Mouse (Mus musculus): Measurements from ENCODE around the gene Ccdc73. TPM values are rescaled to one million over a fixed set of nuclear protein-coding genes. Genes with fewer than 3 reads are reported as not detected.

The Ccdc73 gene
- polyA plus RNA-seq, 1 experiment from 2014 or later, result 10.2 TPM

- no peak overlapping the region for H3K27ac ChIP-seq (ENCODE audit: low read depth)
- no peaks in the 10 kb centered on the region; the same call in 1 of the 2 replicates for H3K4me1 ChIP-seq (replicated peaks; ENCODE audit: control insufficient read depth, insufficient read depth, low read length)
- DNase-seq (ENCODE audit: low spot score), result no peak
- no peaks in the 10 kb centered on the region for H3K27me3 ChIP-seq (replicated peaks; ENCODE audit: control insufficient read depth, insufficient read depth, low read length)
- no peak overlapping the region for H3K4me3 ChIP-seq (ENCODE audit: low read depth, low read length)
- no peak for ATAC-seq (replicated peaks; ENCODE audit: low FRiP score, low TSS enrichment, low read depth)
- 90% methylated on average over 5 of the region's 5 CpGs for WGBS
- no peaks in the 10 kb centered on the region for H3K36me3 ChIP-seq (ENCODE audit: control insufficient read depth, insufficient read depth, low read length)
- no peaks in the 10 kb centered on the region for H3K9me3 ChIP-seq (ENCODE audit: control insufficient read depth, low read length)
- no peak overlapping the region for H3K9ac ChIP-seq (ENCODE audit: low read length)
- no peak overlapping the region for H3K4me2 ChIP-seq (ENCODE audit: low read length)
Observed at GRCm38 (mm10) chr2:105038879-105039278, 171.3 kb downstream of the Ccdc73 start.

DNA sequence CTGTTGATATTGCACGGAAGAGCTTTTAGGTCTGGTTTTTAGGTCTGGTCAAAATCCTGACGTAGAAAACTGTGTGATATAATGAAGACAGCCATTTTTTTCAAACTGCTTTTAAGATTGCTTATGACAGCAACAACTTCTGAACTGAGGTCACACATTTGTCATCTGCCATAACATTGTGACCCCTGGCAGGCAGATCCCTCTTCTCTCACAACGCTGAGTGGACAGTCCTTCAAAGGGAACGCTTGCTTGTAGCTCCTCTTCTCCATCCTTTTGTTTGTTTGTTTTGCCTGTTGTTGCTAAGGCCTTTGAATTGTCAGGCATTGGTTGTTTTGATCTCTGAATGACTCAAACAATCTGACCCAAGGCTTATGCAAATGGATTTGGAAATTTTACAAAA lies 173.3 kb downstream of the Ccdc73 start:
- Histone ChIP-seq H3K27me3 (replicated peaks; ENCODE audit: control insufficient read depth, insufficient read depth, low read length) (no peaks in the 10 kb centered on the region), H3K27ac (ENCODE audit: low read depth) (no peak overlapping the region), H3K4me2 (ENCODE audit: low read length) (no peak overlapping the region), H3K9me3 (ENCODE audit: control insufficient read depth, low read length) (no peaks in the 10 kb centered on the region), H3K4me1 (replicated peaks; ENCODE audit: control insufficient read depth, insufficient read depth, low read length) (no peaks in the 10 kb centered on the region; the same call in 1 of the 2 replicates), H3K36me3 (ENCODE audit: control insufficient read depth, insufficient read depth, low read length) (no peaks in the 10 kb centered on the region), H3K9ac (ENCODE audit: low read length) (no peak overlapping the region), H3K4me3 (ENCODE audit: low read depth, low read length) (no peak overlapping the region)
- no peak for DNase-seq (ENCODE audit: low spot score)
- WGBS, result 48% methylated on average over 4 of the region's 4 CpGs
- no peak for ATAC-seq (replicated peaks; ENCODE audit: low FRiP score, low TSS enrichment, low read depth)

DNA sequence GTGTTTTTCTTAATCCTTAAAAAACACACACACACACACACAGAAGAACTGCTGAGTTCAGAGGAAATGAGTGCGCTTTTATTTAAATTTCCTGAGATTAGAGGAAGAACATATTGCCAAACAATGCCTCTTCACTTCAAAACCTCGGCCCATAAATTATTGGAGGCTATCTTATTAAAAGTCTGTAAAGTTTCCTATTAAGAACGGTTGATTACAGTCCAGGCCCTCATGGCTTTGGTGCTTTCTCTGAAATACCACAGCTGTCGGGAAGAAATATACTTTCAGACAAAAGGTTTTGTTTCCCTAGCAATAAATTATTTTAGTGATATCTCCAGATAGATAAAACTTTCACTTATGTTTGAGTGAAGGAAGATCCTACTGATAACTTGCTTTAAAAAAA lies 175.5 kb downstream of the Ccdc73 start:
- WGBS, result 60% methylated on average over 4 of the region's 4 CpGs
- DNase-seq (ENCODE audit: low spot score), result no peak
- H3K27ac ChIP-seq (ENCODE audit: low read depth), result no peak overlapping the region

GRCm38 (mm10) chr2:105048301-105048700 lies 180.7 kb downstream of the Ccdc73 start:
- Histone ChIP-seq H3K4me2 (ENCODE audit: low read length) (no peak overlapping the region), H3K27ac (ENCODE audit: low read depth) (no peak overlapping the region), H3K4me1 (replicated peaks; ENCODE audit: control insufficient read depth, insufficient read depth, low read length) (no peaks in the 10 kb centered on the region; the same call in 1 of the 2 replicates), H3K9ac (ENCODE audit: low read length) (no peak overlapping the region), H3K4me3 (ENCODE audit: low read depth, low read length) (no peak overlapping the region), H3K27me3 (replicated peaks; ENCODE audit: control insufficient read depth, insufficient read depth, low read length) (no peaks in the 10 kb centered on the region), H3K36me3 (ENCODE audit: control insufficient read depth, insufficient read depth, low read length) (no peaks in the 10 kb centered on the region), H3K9me3 (ENCODE audit: control insufficient read depth, low read length) (no peaks in the 10 kb centered on the region)
- no peak for DNase-seq (ENCODE audit: low spot score)
- 8% methylated on average over 1 of the region's 1 CpGs for WGBS
- no peak for ATAC-seq (replicated peaks; ENCODE audit: low FRiP score, low TSS enrichment, low read depth)

More for the DNA sequence above, 175.5 kb downstream of the Ccdc73 start:
- H3K9me3 ChIP-seq (ENCODE audit: control insufficient read depth, low read length), result no peaks in the 10 kb centered on the region
- H3K4me1 ChIP-seq (replicated peaks; ENCODE audit: control insufficient read depth, insufficient read depth, low read length), result no peaks in the 10 kb centered on the region
- H3K27me3 ChIP-seq (replicated peaks; ENCODE audit: control insufficient read depth, insufficient read depth, low read length), result no peaks in the 10 kb centered on the region
- no peak overlapping the region for H3K4me3 ChIP-seq (ENCODE audit: low read depth, low read length)
- no peaks in the 10 kb centered on the region for H3K36me3 ChIP-seq (ENCODE audit: control insufficient read depth, insufficient read depth, low read length)
- H3K9ac ChIP-seq (ENCODE audit: low read length), result no peak overlapping the region
- no peak overlapping the region for H3K4me2 ChIP-seq (ENCODE audit: low read length)
- ATAC-seq (replicated peaks; ENCODE audit: low FRiP score, low TSS enrichment, low read depth), result no peak

GRCm38 (mm10) chr2:105055529-105055928 lies 187.9 kb downstream of the Ccdc73 start:
- peak; percentile 75; the same call in 1 of the 2 replicates for ATAC-seq (replicated peaks; ENCODE audit: low FRiP score, low TSS enrichment, low read depth)
- WGBS, result 50% methylated on average over 1 of the region's 1 CpGs

GRCm38 (mm10) chr2:105058577-105059116 lies 191.0 kb downstream of the Ccdc73 start:
- Histone ChIP-seq H3K36me3 (ENCODE audit: control insufficient read depth, insufficient read depth, low read length) (no peaks in the 10 kb centered on the region), H3K27me3 (replicated peaks; ENCODE audit: control insufficient read depth, insufficient read depth, low read length) (no peaks in the 10 kb centered on the region), H3K4me2 (ENCODE audit: low read length) (no peak overlapping the region), H3K4me1 (replicated peaks; ENCODE audit: control insufficient read depth, insufficient read depth, low read length) (peaks cover 4% of the 10 kb centered on the region; the same call in 1 of the 2 replicates), H3K9me3 (ENCODE audit: control insufficient read depth, low read length) (no peaks in the 10 kb centered on the region), H3K4me3 (ENCODE audit: low read depth, low read length) (no peak overlapping the region), H3K27ac (ENCODE audit: low read depth) (no peak overlapping the region), H3K9ac (ENCODE audit: low read length) (no peak overlapping the region)
- no peak for ATAC-seq (replicated peaks; ENCODE audit: low FRiP score, low TSS enrichment, low read depth)
- peak; percentile 40 for DNase-seq (ENCODE audit: low spot score)
- 64% methylated on average over 7 of the region's 7 CpGs for WGBS

More at GRCm38 (mm10) chr2:105055529-105055928, 187.9 kb downstream of the Ccdc73 start:
- Histone ChIP-seq H3K27ac (ENCODE audit: low read depth) (no peak overlapping the region), H3K9me3 (ENCODE audit: control insufficient read depth, low read length) (no peaks in the 10 kb centered on the region), H3K27me3 (replicated peaks; ENCODE audit: control insufficient read depth, insufficient read depth, low read length) (no peaks in the 10 kb centered on the region), H3K9ac (ENCODE audit: low read length) (no peak overlapping the region), H3K36me3 (ENCODE audit: control insufficient read depth, insufficient read depth, low read length) (no peaks in the 10 kb centered on the region), H3K4me1 (replicated peaks; ENCODE audit: control insufficient read depth, insufficient read depth, low read length) (peaks cover 4% of the 10 kb centered on the region; the same call in 1 of the 2 replicates), H3K4me2 (ENCODE audit: low read length) (no peak overlapping the region), H3K4me3 (ENCODE audit: low read depth, low read length) (no peak overlapping the region)
- peak; percentile 48 for DNase-seq (ENCODE audit: low spot score)

- WGBS, result 43% methylated on average over 7 of the region's 7 CpGs
- H3K27ac ChIP-seq (ENCODE audit: low read depth), result no peak overlapping the region
Observed at GRCm38 (mm10) chr2:105062741-105063372, 195.3 kb downstream of the Ccdc73 start.

More at GRCm38 (mm10) chr2:105062741-105063372, 195.3 kb downstream of the Ccdc73 start:
- Histone ChIP-seq H3K9me3 (ENCODE audit: control insufficient read depth, low read length) (no peaks in the 10 kb centered on the region), H3K4me2 (ENCODE audit: low read length) (no peak overlapping the region), H3K4me1 (replicated peaks; ENCODE audit: control insufficient read depth, insufficient read depth, low read length) (0 out of 2 replicates have a peak, but pooled peaks cover 4% of the 10 kb centered on the region), H3K9ac (ENCODE audit: low read length) (no peak overlapping the region), H3K36me3 (ENCODE audit: control insufficient read depth, insufficient read depth, low read length) (no peaks in the 10 kb centered on the region), H3K4me3 (ENCODE audit: low read depth, low read length) (no peak overlapping the region), H3K27me3 (replicated peaks; ENCODE audit: control insufficient read depth, insufficient read depth, low read length) (no peaks in the 10 kb centered on the region)
- no peak for ATAC-seq (replicated peaks; ENCODE audit: low FRiP score, low TSS enrichment, low read depth)
- DNase-seq (ENCODE audit: low spot score), result no peak
